Mouse (Mus musculus) kidney, adult 2 months (tissue): ENCODE results near the gene Zfp329.

Source experiments
- CTCF ChIP-seq: fragments of 200-500 bp; conservative IDR thresholded peaks from 2 replicates; pipeline ENCODE4 v1.5.1; 2011; ENCODE audit warnings: low read depth, mild to moderate bottlenecking, control low read depth, low read length, moderate library complexity, mixed read lengths; ENCODE audit not compliant: insufficient read depth, insufficient read length
- POLR2A ChIP-seq: fragments of 200-500 bp; IDR thresholded peaks from one replicate; pipeline ENCODE4 v1.6.1; 2011; ENCODE audit warnings: low read depth, low read length, control low read depth

- TF ChIP-seq CTCF (no peak), POLR2A (no peak)
Measured at GRCm38 (mm10) chr7:12797971-12798370, 20.7 kb downstream of the Zfp329 start.
